Mouse (Mus musculus): ENCODE data around the gene Cela3a. TPM values are rescaled to one million over a fixed set of nuclear protein-coding genes. Genes with fewer than 3 reads are reported as not detected.
A peak's percentile ranks its signal among the peaks of the same experiment; 100 is the strongest.

Gene Cela3a
- polyA plus RNA-seq, 1 experiment: not detected

- Histone ChIP-seq H3K27ac (ENCODE audit: control insufficient read depth, insufficient read depth, low read depth, low read length, poor library complexity) (peak overlapping the region; percentile 74), H3K4me1 (ENCODE audit: control insufficient read depth, insufficient read depth, low read length) (peaks cover 14% of the 10 kb centered on the region), H3K4me3 (replicated peaks; ENCODE audit: control insufficient read depth, low read depth, low read length) (no peak overlapping the region)
- WGBS: 88% methylated on average over 6 of the region's 6 CpGs
- no peak for TF ChIP-seq POLR2A (IDR thresholded peaks at IDR 0.05; ENCODE audit: borderline replicate concordance, control insufficient read depth, low read depth, low read length)
- TF ChIP-seq CTCF (IDR thresholded peaks at IDR 0.05; ENCODE audit: control insufficient read depth, insufficient read depth, low read length): no peak
Observed at GRCm38 (mm10) chr4:137364826-137365225, 44.8 kb downstream of the Cela3a start.

DNA sequence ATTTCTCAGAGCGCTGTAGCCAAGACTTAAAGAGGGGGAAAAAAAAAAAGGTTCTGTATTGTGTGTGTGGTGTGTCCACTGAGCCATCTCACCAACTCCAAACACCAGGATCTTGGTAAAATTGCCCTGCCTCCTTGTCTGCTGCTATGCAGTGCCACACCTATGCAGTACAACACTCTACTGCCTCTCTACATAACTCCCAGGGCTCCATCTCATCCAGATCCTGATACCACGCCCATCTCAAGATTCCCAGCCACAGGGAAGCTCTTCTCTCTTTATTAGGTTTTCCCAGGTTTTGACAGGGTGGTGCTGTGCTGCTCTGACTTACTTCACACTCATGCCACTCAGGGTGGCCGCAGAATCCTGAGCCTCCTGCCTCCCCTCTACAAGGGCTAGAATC lies 48.6 kb downstream of the Cela3a start:
- WGBS: 78% methylated on average over 3 of the region's 3 CpGs
- TF ChIP-seq CTCF (IDR thresholded peaks at IDR 0.05; ENCODE audit: control insufficient read depth, insufficient read depth, low read length) (no peak), POLR2A (IDR thresholded peaks at IDR 0.05; ENCODE audit: borderline replicate concordance, control insufficient read depth, low read depth, low read length) (no peak)
- peaks cover 9% of the 10 kb centered on the region for H3K4me1 ChIP-seq (ENCODE audit: control insufficient read depth, insufficient read depth, low read length)

DNA sequence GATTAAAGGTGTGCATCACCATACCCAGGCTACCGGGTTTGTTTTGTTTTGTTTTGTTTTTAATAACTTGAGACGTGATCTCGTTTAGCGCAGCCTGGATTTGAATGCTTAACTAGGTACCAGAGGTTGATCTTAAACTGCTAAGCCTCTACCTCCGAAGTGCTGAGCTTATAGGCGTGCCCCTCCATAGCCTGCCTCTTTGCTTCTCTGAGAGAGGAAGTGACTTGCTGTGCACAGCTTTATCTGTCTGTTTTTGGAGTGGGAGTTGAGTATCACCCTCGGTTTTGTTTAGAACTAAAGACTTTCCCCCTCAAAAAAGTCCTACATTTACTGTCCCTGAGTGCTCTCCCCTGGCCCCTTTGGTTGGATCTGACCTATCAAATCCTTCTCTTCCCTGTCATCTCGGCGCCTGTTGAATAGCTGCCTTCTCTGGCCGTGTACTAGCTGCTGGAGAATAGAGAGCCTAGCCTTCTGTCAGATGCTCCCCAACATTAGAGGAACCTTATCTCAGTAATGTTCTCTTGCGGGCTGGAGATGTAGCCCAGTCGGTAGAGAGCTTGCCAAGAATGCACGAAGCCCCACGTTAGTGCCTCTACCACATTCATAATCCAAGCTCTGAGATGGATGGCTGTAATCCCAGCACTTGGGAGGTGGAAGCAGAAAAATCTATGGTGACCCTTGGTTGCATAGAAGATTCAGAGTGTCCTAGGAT lies 51.1 kb downstream of the Cela3a start:
- Histone ChIP-seq H3K27ac (ENCODE audit: control insufficient read depth, insufficient read depth, low read depth, low read length, poor library complexity) (peak overlapping the region; percentile 82), H3K4me3 (replicated peaks; ENCODE audit: control insufficient read depth, low read depth, low read length) (peak overlapping the region; percentile 10), H3K4me1 (ENCODE audit: control insufficient read depth, insufficient read depth, low read length) (peaks cover 6% of the 10 kb centered on the region)
- no peak for TF ChIP-seq POLR2A (IDR thresholded peaks at IDR 0.05; ENCODE audit: borderline replicate concordance, control insufficient read depth, low read depth, low read length)
- no peak for TF ChIP-seq CTCF (IDR thresholded peaks at IDR 0.05; ENCODE audit: control insufficient read depth, insufficient read depth, low read length)
- 17% methylated on average over 14 of the region's 14 CpGs for WGBS

More for the DNA sequence above, 48.6 kb downstream of the Cela3a start:
- H3K4me3 ChIP-seq (replicated peaks; ENCODE audit: control insufficient read depth, low read depth, low read length): no peak overlapping the region
- H3K27ac ChIP-seq (ENCODE audit: control insufficient read depth, insufficient read depth, low read depth, low read length, poor library complexity): no peak overlapping the region

GRCm38 (mm10) chr4:137357517-137358254 lies 51.9 kb downstream of the Cela3a start, which contains the start of gene Cdc42:
Gene Cdc42 (minus strand): TSS chr4:137357720.
- Histone ChIP-seq H3K4me3 (replicated peaks; ENCODE audit: control insufficient read depth, low read depth, low read length) (peak within 1 kb of the TSS; percentile 74), H3K4me1 (ENCODE audit: control insufficient read depth, insufficient read depth, low read length) (peaks cover 6% of the 10 kb centered on the region), H3K27ac (ENCODE audit: control insufficient read depth, insufficient read depth, low read depth, low read length, poor library complexity) (peak within 1 kb of the TSS; percentile 99)
- TF ChIP-seq POLR2A (IDR thresholded peaks at IDR 0.05; ENCODE audit: borderline replicate concordance, control insufficient read depth, low read depth, low read length) (peak; percentile 94; the same call in 1 of the 2 replicates), CTCF (IDR thresholded peaks at IDR 0.05; ENCODE audit: control insufficient read depth, insufficient read depth, low read length) (no peak)
- under 1% methylated on average over 42 of the region's 44 CpGs for WGBS

DNA sequence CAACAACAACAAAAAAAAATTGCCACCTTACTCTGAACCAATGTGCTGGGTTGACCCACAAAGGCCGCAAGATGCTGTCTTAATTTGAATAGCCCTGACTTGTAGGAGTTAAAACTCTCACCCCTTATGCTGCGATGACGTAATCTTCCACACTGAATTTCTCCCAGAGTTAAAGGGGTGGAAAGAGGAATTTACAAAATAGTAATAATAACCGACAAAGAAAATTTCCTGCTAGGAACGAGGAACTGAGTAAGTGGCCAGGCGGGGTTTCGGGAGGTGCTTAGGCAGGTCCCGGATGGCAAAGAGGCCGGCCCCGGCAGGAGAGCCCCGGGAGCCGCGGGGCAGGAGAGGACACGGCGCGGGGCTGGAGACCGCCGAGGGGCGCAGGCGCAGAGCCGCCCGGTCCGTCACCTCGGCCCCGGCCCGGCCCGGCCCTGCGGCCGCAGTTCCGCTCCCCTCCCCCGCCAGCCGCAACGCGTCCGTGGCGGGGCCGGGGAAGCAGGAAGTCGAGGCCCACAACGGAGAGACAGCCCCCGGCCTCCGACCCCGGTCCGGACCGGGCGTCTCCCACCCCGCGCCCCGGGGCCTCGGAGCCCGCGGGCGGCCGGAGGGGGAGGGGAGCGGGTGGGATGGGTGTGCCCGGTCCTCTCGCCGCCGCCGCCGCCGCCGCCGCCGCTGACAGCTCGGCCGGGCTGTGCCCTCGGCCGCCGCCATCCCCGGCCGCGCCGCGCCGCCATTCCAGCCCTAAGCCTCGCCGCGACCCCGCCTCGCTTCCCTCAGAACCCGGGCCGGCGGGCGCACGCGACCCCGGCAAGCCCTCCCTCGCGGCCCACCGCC lies 52.7 kb downstream of the Cela3a start:
- Histone ChIP-seq H3K27ac (ENCODE audit: control insufficient read depth, insufficient read depth, low read depth, low read length, poor library complexity) (peak overlapping the region; percentile 99), H3K4me3 (replicated peaks; ENCODE audit: control insufficient read depth, low read depth, low read length) (peak overlapping the region; percentile 74), H3K4me1 (ENCODE audit: control insufficient read depth, insufficient read depth, low read length) (peaks cover 6% of the 10 kb centered on the region)
- TF ChIP-seq CTCF (IDR thresholded peaks at IDR 0.05; ENCODE audit: control insufficient read depth, insufficient read depth, low read length) (no peak), POLR2A (IDR thresholded peaks at IDR 0.05; ENCODE audit: borderline replicate concordance, control insufficient read depth, low read depth, low read length) (peak; percentile 11; the same call in 1 of the 2 replicates)
- WGBS: under 1% methylated on average over 68 of the region's 90 CpGs

Other genes with a start within 250 kb of the Cela3a start
- 0.38 and 1.8 TPM in 2 replicates for gene Wnt4, start 132.3 kb downstream of the Cela3a start, polyA plus RNA-seq (2011; ENCODE audit: insufficient read depth, insufficient read length, low replicate concordance, missing spikeins)
- 86.6 and 133 TPM in 2 replicates for gene Cdc42, start 52.1 kb downstream of the Cela3a start, polyA plus RNA-seq (2011; ENCODE audit: insufficient read depth, insufficient read length, low replicate concordance, missing spikeins)
- gene Cela3b, start 20.7 kb upstream of the Cela3a start, polyA plus RNA-seq (2011; ENCODE audit: insufficient read depth, insufficient read length, low replicate concordance, missing spikeins): not detected in 2 replicates
- gene 1700013G24Rik, start 43.5 kb upstream of the Cela3a start, polyA plus RNA-seq (2011; ENCODE audit: insufficient read depth, insufficient read length, low replicate concordance, missing spikeins): not detected in 2 replicates
- 4.3 and 5.4 TPM in 2 replicates for gene Hspg2, start 59.0 kb upstream of the Cela3a start, polyA plus RNA-seq (2011; ENCODE audit: insufficient read depth, insufficient read length, low replicate concordance, missing spikeins)
- not detected in 2 replicates for gene Ldlrad2, start 164.8 kb upstream of the Cela3a start, polyA plus RNA-seq (2011; ENCODE audit: insufficient read depth, insufficient read length, low replicate concordance, missing spikeins)
- 108 and 168 TPM in 2 replicates for gene Usp48, start 184.0 kb upstream of the Cela3a start, polyA plus RNA-seq (2011; ENCODE audit: insufficient read depth, insufficient read length, low replicate concordance, missing spikeins)

Measured in bone marrow, adult 2 months (tissue).